Mouse (Mus musculus) cerebellum, adult 2 months (tissue): Measurements from ENCODE around the gene Tmco1.

Experiments used
- CTCF ChIP-seq: fragments of 200-500 bp; IDR thresholded peaks from 2 replicates; pipeline ENCODE4 v1.5.1; 2011; ENCODE audit warnings: low read depth, mild to moderate bottlenecking, control low read depth, low read length, moderate library complexity, borderline replicate concordance; ENCODE audit not compliant: insufficient read depth
- POLR2A ChIP-seq: fragments of 200-500 bp; IDR thresholded peaks from 2 replicates; pipeline ENCODE4 v1.6.1; 2011; ENCODE audit warnings: low read length, control low read depth, borderline replicate concordance; ENCODE audit not compliant: insufficient read depth

DNA sequence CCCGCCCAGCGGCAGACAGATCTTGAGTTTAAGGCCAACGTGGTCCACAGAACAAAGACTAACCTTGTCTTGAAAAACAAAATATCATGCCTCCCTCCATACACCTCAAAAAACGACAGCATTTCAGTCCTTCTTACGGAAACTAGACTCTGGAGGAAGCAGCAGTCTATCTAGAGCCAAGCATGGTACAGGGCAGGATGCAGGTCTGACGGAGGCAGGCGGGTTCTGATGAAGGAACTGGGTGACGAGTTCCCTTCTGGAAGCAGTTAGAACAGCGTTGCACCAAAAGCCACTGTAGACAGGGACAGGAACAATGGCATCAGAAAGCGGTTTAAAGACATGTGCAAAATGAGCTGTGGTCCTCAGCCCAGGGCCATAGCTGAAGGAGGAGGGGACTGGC is 28.1 kb upstream of the Tmco1 start:
- TF ChIP-seq POLR2A (no peak), CTCF (no peak)
